ENCODE assay signal across 28 mouse cellular contexts in genomic region chr2:170275687-170276086, GRCm38 (mm10).
A peak's percentile ranks its signal among the peaks of the same experiment; 100 is the strongest.
DNase-seq lines count a peak whose midpoint lies in the region; ATAC-seq and TF ChIP-seq lines count a peak whose summit lies in the region.
"Had no signal": no experiment of that assay in that cellular context is flagged by ENCODE, and none has a peak within 500 bp of the region (broad histone marks: within the 10 kb centered on the region; RNA-seq: fewer than 3 reads in every experiment).

No protein-coding gene starts in this region.

- no peak for TF ChIP-seq EP300 in liver, postnatal 0 days (IDR thresholded peaks at IDR 0.05; ENCODE audit: low read depth)

- H3K27me3 ChIP-seq in hindbrain, embryonic 10.5 days (ENCODE audit: insufficient read depth, poor library complexity, severe bottlenecking) = no peaks in the 10 kb centered on the region
- H3K27me3 ChIP-seq in hindbrain, embryonic 16.5 days (replicated peaks; ENCODE audit: control insufficient read depth, insufficient read depth, low read length) = no peaks in the 10 kb centered on the region
- H3K27me3 ChIP-seq in Patski (no peaks in the 10 kb centered on the region), myocyte (ENCODE audit: control insufficient read depth, insufficient read depth, insufficient read length) (no peaks in the 10 kb centered on the region)
- H3K27me3 ChIP-seq in liver, postnatal 0 days (ENCODE audit: insufficient read depth, low read length) = no peaks in the 10 kb centered on the region
- H3K27me3 ChIP-seq: embryonic facial prominence, embryonic 12.5 days; embryonic facial prominence, embryonic 15.5 days; heart, embryonic 12.5 days; heart, embryonic 15.5 days; hindbrain, embryonic 12.5 days; hindbrain, embryonic 15.5 days; intestine, embryonic 15.5 days had no signal

- ATAC-seq in hindbrain, embryonic 16.5 days = no peak
- ATAC-seq in Patski = peak; percentile 57
- no peak for ATAC-seq in liver, postnatal 0 days
- ATAC-seq: CD4-positive, CD25-positive, alpha-beta regulatory T cell, adult 4 months; forebrain, embryonic 14.5 days; forebrain, postnatal 0 days; intestine, embryonic 15.5 days had no signal

- no peak overlapping the region for H3K4me2 ChIP-seq in hindbrain, embryonic 16.5 days (ENCODE audit: low read length)
- H3K4me2 ChIP-seq in myocyte (ENCODE audit: low read depth) = no peak overlapping the region
- no peak overlapping the region for H3K4me2 ChIP-seq in liver, postnatal 0 days (ENCODE audit: low read depth, low read length)
- H3K4me2 ChIP-seq: embryonic facial prominence, embryonic 12.5 days; embryonic facial prominence, embryonic 15.5 days; heart, embryonic 12.5 days; heart, embryonic 15.5 days; hindbrain, embryonic 12.5 days; hindbrain, embryonic 15.5 days; intestine, embryonic 15.5 days had no signal

- 71% methylated on average over 4 of the region's 4 CpGs for WGBS in hindbrain, embryonic 10.5 days
- WGBS in hindbrain, embryonic 16.5 days = 68% methylated on average over 4 of the region's 4 CpGs
- WGBS in liver, postnatal 0 days (ENCODE audit: insufficient replicate concordance) = 77% methylated on average over 4 of the region's 4 CpGs

- no peaks in the 10 kb centered on the region for H3K36me3 ChIP-seq in hindbrain, embryonic 10.5 days
- no peaks in the 10 kb centered on the region for H3K36me3 ChIP-seq in hindbrain, embryonic 16.5 days (ENCODE audit: control insufficient read depth, insufficient read depth, low read length)
- no peaks in the 10 kb centered on the region for H3K36me3 ChIP-seq in myocyte (ENCODE audit: control insufficient read depth, insufficient read depth)
- H3K36me3 ChIP-seq in liver, postnatal 0 days (replicated peaks; ENCODE audit: insufficient read depth, low read length) = no peaks in the 10 kb centered on the region
- H3K36me3 ChIP-seq: embryonic facial prominence, embryonic 12.5 days; embryonic facial prominence, embryonic 15.5 days; heart, embryonic 12.5 days; heart, embryonic 15.5 days; hindbrain, embryonic 12.5 days; hindbrain, embryonic 15.5 days; intestine, embryonic 15.5 days had no signal

- H3K4me1 ChIP-seq in hindbrain, embryonic 10.5 days (replicated peaks) = peaks cover 10% of the 10 kb centered on the region
- no peaks in the 10 kb centered on the region for H3K4me1 ChIP-seq in hindbrain, embryonic 16.5 days (ENCODE audit: control insufficient read depth, insufficient read depth, low read depth, low read length)
- H3K4me1 ChIP-seq in liver, postnatal 0 days (ENCODE audit: insufficient read depth) = 0 out of 2 replicates have a peak, but pooled peaks cover 3% of the 10 kb centered on the region
- H3K4me1 ChIP-seq: hindbrain, embryonic 12.5 days; hindbrain, embryonic 15.5 days had no signal

- peak overlapping the region; percentile 40; the same call in 1 of the 2 replicates for H3K27ac ChIP-seq in hindbrain, embryonic 10.5 days
- no peak overlapping the region for H3K27ac ChIP-seq in hindbrain, embryonic 16.5 days (ENCODE audit: low read depth, low read length)
- H3K27ac ChIP-seq in liver, postnatal 0 days (ENCODE audit: low read depth) = no peak overlapping the region
- H3K27ac ChIP-seq: embryonic facial prominence, embryonic 12.5 days; embryonic facial prominence, embryonic 15.5 days; heart, embryonic 15.5 days; hindbrain, embryonic 12.5 days; hindbrain, embryonic 15.5 days; intestine, embryonic 15.5 days had no signal

- POLR2A ChIA-PET in Patski (lab: Charles Lee) = no interaction called here

- H3ac ChIP-seq in myocyte (ENCODE audit: control insufficient read depth, insufficient read length) = no peak overlapping the region

- no peak overlapping the region for H3K4me3 ChIP-seq in hindbrain, embryonic 10.5 days
- H3K4me3 ChIP-seq in hindbrain, embryonic 16.5 days (ENCODE audit: low read length) = no peak overlapping the region
- no peak overlapping the region for H3K4me3 ChIP-seq in myocyte
- H3K4me3 ChIP-seq in liver, postnatal 0 days (ENCODE audit: low read depth, low read length) = no peak overlapping the region
- H3K4me3 ChIP-seq: embryonic facial prominence, embryonic 12.5 days; embryonic facial prominence, embryonic 15.5 days; heart, embryonic 12.5 days; heart, embryonic 15.5 days; hindbrain, embryonic 12.5 days; hindbrain, embryonic 15.5 days; intestine, embryonic 15.5 days had no signal

- CTCF ChIA-PET in Patski (lab: Charles Lee) = no interaction called here

- H3K9me3 ChIP-seq in hindbrain, embryonic 10.5 days = peaks cover 2% of the 10 kb centered on the region; the same call in 1 of the 2 replicates
- no peaks in the 10 kb centered on the region for H3K9me3 ChIP-seq in hindbrain, embryonic 16.5 days (ENCODE audit: control insufficient read depth, low read length)
- H3K9me3 ChIP-seq in liver, postnatal 0 days (ENCODE audit: low read length) = no peaks in the 10 kb centered on the region; the same call in 1 of the 2 replicates
- H3K9me3 ChIP-seq: embryonic facial prominence, embryonic 12.5 days; heart, embryonic 15.5 days; hindbrain, embryonic 15.5 days; intestine, embryonic 15.5 days had no signal

- TF ChIP-seq POLR2A in myocyte (IDR thresholded peaks at IDR 0.05; ENCODE audit: insufficient read length, low read depth) = no peak

- in situ Hi-C loops in Patski (cut with MboI; ENCODE audit: low pct_unique_long_range_greater_than_20kb) = no loop called here

- no peaks in the 10 kb centered on the region for H3K79me2 ChIP-seq in myocyte (ENCODE audit: control insufficient read depth, insufficient read depth)

- no peak for DNase-seq in hindbrain, embryonic 10.5 days (ENCODE audit: low spot score)
- peak; percentile 33 for DNase-seq in retina, embryonic 14.5 days (ENCODE audit: low spot score)
- no peak for DNase-seq in retina, postnatal 1 day
- DNase-seq in Patski (ENCODE audit: low read depth, low spot score) = peak; percentile 33
- no peak for DNase-seq in liver, postnatal 0 days
- DNase-seq in gastrocnemius, postnatal 4 days (ENCODE audit: low spot score in 2 of 2) = no peak
- DNase-seq: adrenal gland, adult 2 months; adrenal gland, postnatal 14 days; cerebellum, adult 11 months; cerebellum, adult 2 months; cerebellum, adult 9-11 months; cerebellum, postnatal 25 days; forebrain, postnatal 0 days; gastrocnemius, postnatal 25 days; heart, adult 18-20 months; heart, postnatal 10 days; heart, postnatal 4 days had no signal

- no peak for TF ChIP-seq CTCF in Patski (IDR thresholded peaks at IDR 0.05)
- no peak for TF ChIP-seq CTCF in liver, postnatal 0 days (IDR thresholded peaks at IDR 0.05; ENCODE audit: low read depth)

- H3K9ac ChIP-seq in hindbrain, embryonic 16.5 days (ENCODE audit: low read depth, low read length) = no peak overlapping the region
- H3K9ac ChIP-seq in liver, postnatal 0 days (replicated peaks) = no peak overlapping the region
- H3K9ac ChIP-seq: embryonic facial prominence, embryonic 12.5 days; embryonic facial prominence, embryonic 15.5 days; forebrain, postnatal 0 days; heart, embryonic 12.5 days; heart, embryonic 15.5 days; hindbrain, embryonic 12.5 days; hindbrain, embryonic 15.5 days; intestine, embryonic 15.5 days had no signal

TF ChIP-seq in myocyte, 11 proteins besides CTCF, POLR2A, EP300 and RAD21:
- peak in 2 of 3 experiments; percentile 25 to 31 for TF ChIP-seq MYOD1 (IDR thresholded peaks at IDR 0.05; ENCODE audit: control insufficient read depth in 1 of 3, insufficient read length in 2 of 3, low read depth in 2 of 3)
- no peak for TF ChIP-seq MYOG (IDR thresholded peaks at IDR 0.05; ENCODE audit: control insufficient read depth in 1 of 3, insufficient read depth in 1 of 3, insufficient read length in 2 of 3, low read depth in 2 of 3)
- no peak for TF ChIP-seq REST (IDR thresholded peaks at IDR 0.05; ENCODE audit: insufficient read depth, insufficient read length)
- no peak for TF ChIP-seq SRF (IDR thresholded peaks at IDR 0.05; ENCODE audit: control insufficient read depth, insufficient read length, low read depth)

Comparison
In these comparisons a context has a peak if more than half of its experiments do, and no peak if none do; other contexts are left out.
1. DNase-seq: peak in retina, embryonic 14.5 days (single experiment) and Patski (single experiment); none in hindbrain, embryonic 10.5 days (single experiment), retina, postnatal 1 day (single experiment), liver, postnatal 0 days (single experiment) and gastrocnemius, postnatal 4 days (0 of 2).